Mouse (Mus musculus): ENCODE results near the gene Mcpt9.
"Not testable (repeated sequence)": the region's sequence is repeated elsewhere in the genome, so short reads cannot be mapped to it uniquely, and the experiment has no call there.

Gene Mcpt9

DNA sequence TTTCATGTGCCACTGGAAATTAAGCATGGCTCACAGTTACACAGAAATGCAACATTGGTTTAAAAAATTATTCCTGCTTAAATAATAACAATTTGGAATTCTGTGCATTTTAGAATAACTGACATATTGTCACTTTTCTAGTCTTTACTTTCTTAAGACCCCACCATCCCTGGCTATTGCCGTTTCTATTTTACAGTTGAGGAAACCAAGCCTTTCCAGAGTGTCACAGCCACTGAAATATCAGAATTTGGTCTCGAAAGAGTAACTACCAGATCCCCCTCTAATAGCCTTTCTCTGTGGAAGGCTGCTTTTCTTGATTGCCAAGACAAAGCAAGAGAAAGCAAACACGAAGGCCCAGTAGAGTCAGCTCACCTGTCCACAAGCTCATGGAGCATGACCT is at the start of gene Mcpt9:
TSS of gene Mcpt9 (minus strand) at position 101 of the 400 bp plus-strand sequence.
- DNase-seq (ENCODE audit: low read depth): not testable (repeated sequence)

DNA sequence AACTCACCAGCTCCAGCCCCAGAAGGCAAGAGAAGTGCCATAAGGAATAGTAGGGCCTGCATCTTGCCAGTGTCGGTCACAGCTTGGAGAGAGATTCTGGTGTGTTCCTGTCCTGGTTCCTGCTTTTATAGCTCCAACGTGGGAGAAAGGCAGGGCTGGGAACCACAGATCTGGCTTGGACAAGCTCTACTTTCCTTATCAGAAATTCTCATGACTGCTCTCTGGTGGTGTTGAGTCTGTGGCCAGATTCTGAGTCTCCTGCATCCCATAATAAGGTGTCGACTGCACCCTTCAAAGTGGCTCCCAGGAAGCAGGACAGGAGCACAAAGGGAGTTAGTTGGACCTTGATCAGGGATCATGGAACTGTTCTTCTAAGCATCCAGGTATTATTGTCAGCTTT is 31.9 kb upstream of the Mcpt9 start, which contains the start of gene Mcpt4:
TSS of gene Mcpt4 (minus strand) at position 101 of the 400 bp plus-strand sequence.
- not testable (repeated sequence) for DNase-seq (ENCODE audit: low read depth)

- DNase-seq (ENCODE audit: low read depth): no peak
These were observed 27.4 kb upstream of the Mcpt9 start for GRCm38 (mm10) chr14:56057722-56058121.

GRCm38 (mm10) chr14:56055408-56055807 is 25.1 kb upstream of the Mcpt9 start:
- DNase-seq (ENCODE audit: low read depth): no peak

DNA sequence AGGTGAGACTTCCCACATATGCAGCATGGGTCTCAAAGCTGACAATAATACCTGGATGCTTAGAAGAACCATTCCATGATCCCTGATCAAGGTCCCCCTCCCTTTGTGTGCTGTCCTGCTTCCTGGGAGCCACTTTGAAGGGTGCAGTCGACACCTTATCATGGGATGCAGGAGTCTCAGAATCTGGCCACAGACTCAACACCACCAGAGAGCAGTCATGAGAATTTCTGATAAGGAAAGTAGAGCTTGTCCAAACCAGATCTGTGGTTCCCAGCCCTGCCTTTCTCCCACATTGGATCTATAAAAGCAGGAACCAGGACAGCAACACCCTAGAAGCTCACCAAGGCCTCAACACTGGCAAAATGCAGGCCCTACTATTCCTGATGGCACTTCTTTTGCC is 11.5 kb upstream of the Mcpt9 start, which contains the start of gene Mcpt2:
TSS of gene Mcpt2 (plus strand) at position 250 of the 400 bp plus-strand sequence.
- not testable (repeated sequence) for DNase-seq (ENCODE audit: low read depth)

- DNase-seq (ENCODE audit: low read depth): no peak
These were observed 4.1 kb upstream of the Mcpt9 start for GRCm38 (mm10) chr14:56034433-56034832.

DNA sequence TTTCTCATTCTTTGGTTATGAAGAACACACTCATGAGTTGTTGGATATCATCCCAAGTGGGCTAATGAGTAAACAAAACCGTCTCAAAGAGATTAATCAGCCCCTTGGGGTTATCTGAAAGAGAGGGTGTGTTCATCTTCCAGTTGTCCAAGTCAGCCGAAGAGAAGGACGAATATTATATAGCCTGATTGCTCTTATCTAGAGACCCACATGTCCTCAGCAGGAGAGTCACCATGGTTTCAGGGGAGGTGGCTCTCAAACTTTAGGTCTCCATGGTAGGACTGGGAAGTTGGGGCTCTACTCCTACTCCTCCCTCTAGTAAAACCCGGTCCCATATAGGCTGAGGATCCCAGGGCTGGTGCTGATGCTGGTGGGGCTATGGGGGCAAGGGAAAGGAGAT is 9.0 kb downstream of the Mcpt9 start:
- not testable (repeated sequence) for DNase-seq (ENCODE audit: low read depth)

GRCm38 (mm10) chr14:56019446-56019845 is 10.8 kb downstream of the Mcpt9 start:
- no peak for DNase-seq (ENCODE audit: low read depth)

- DNase-seq (ENCODE audit: low read depth): not testable (repeated sequence)
These were observed 12.6 kb downstream of the Mcpt9 start, which contains the start of gene Mcpt1 for GRCm38 (mm10) chr14:56017671-56018070. Mcpt1 (plus strand) TSS chr14:56017971.

DNA sequence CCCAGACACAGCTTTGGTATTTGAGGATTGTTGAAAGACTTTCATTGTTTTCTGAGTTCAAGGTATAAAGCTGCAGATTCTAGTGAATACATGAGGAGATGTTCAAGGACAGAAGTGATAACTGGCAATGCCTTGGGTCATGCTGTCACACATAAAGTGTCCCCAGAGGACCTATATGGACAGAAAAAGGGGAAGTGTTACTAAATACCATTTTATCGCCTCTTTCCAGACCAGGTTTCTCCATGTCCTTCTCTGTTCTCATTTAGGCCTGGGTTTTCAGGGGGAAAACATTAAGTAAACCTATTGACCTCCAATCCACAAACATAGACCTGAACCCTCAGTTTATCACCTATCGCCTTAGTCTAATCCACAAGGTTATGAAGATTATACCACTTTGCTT is 16.4 kb downstream of the Mcpt9 start:
- DNase-seq (ENCODE audit: low read depth): no peak

- no peak for DNase-seq (ENCODE audit: low read depth)
These were observed 17.1 kb downstream of the Mcpt9 start for GRCm38 (mm10) chr14:56013147-56013546.

DNA sequence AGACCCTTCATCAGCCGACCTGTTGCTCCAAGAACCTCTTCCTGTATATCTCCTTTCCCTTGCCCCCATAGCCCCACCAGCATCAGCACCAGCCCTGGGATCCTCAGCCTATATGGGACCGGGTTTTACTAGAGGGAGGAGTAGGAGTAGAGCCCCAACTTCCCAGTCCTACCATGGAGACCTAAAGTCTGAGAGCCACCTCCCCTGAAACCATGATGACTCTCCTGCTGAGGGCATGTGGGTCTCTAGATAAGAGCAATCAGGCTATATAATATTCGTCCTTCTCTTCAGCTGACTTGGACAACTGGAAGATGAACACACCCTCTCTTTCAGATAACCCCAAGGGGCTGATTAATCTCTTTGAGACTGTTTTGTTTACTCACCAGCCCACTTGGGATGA is 42.8 kb downstream of the Mcpt9 start:
- not testable (repeated sequence) for DNase-seq (ENCODE audit: low read depth)

Data from c-Kit-positive CD71-negative TER-119-negative erythroid progenitor cells, embryonic 14.5 days (primary cell).